Mouse (Mus musculus): ENCODE data around the gene Ccser2. TPM values are rescaled to one million over a fixed set of nuclear protein-coding genes. Genes with fewer than 3 reads are reported as not detected.

Ccser2 gene
- polyA plus RNA-seq, 1 experiment from 2014 or later = 51.2 TPM

- ATAC-seq (ENCODE audit: extremely low read depth, insufficient number of reproducible peaks, low FRiP score, low TSS enrichment) = no peak
- H3K4me1 ChIP-seq = 0 out of 2 replicates have a peak, but pooled peaks cover 4% of the 10 kb centered on the region
- no peak overlapping the region for H3K27ac ChIP-seq (replicated peaks)
- no peak overlapping the region for H3K4me3 ChIP-seq
- 16% methylated on average over 6 of the region's 6 CpGs for WGBS
- no peaks in the 10 kb centered on the region for H3K27me3 ChIP-seq (replicated peaks)
- H3K9me3 ChIP-seq = no peaks in the 10 kb centered on the region
- H3K36me3 ChIP-seq = no peaks in the 10 kb centered on the region
- no peak overlapping the region for H3K9ac ChIP-seq
- H3K4me2 ChIP-seq = no peak overlapping the region
Measured at GRCm38 (mm10) chr14:36866966-36867700, 101.4 kb downstream of the Ccser2 start.

DNA sequence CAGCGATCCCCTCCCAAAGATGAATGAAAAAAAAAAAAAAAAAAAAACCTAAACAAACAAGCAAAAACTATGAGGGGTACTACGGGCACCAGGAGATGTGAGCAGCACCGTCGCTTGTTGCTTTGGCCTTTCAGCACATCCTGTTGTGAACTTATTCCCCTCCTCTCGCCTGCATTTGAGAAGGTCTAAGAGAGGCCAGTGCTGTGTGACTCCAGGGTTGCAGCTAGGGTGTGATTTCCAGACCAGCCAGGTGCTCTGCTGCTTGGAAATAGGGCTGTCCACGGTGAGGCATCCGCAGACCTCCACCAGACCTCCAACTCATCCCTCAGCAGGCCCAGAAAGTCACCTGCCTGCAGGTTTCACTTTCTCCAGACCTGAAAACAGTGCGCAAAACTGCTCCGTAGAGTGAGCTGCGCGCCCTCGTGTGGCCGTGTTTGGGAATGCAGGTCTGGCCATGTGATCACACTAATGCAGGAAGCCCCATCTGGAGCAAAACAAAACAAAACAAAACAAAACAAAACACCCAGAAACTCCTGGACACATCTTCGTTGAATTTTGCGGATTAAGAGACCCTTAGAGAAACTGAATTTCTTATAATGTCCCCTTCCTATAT is 104.6 kb downstream of the Ccser2 start:
- H3K27me3 ChIP-seq (replicated peaks) = no peaks in the 10 kb centered on the region
- H3K4me3 ChIP-seq = peak overlapping the region; percentile 42
- peak overlapping the region; percentile 65 for H3K4me2 ChIP-seq
- no peak for ATAC-seq (ENCODE audit: extremely low read depth, insufficient number of reproducible peaks, low FRiP score, low TSS enrichment)
- WGBS = 19% methylated on average over 15 of the region's 15 CpGs
- 0 out of 2 replicates have a peak, but pooled peaks cover 4% of the 10 kb centered on the region for H3K4me1 ChIP-seq
- no peak overlapping the region for H3K27ac ChIP-seq (replicated peaks)
- no peaks in the 10 kb centered on the region for H3K9me3 ChIP-seq
- peak overlapping the region; percentile 58; the same call in 1 of the 2 replicates for H3K9ac ChIP-seq
- no peaks in the 10 kb centered on the region for H3K36me3 ChIP-seq

DNA sequence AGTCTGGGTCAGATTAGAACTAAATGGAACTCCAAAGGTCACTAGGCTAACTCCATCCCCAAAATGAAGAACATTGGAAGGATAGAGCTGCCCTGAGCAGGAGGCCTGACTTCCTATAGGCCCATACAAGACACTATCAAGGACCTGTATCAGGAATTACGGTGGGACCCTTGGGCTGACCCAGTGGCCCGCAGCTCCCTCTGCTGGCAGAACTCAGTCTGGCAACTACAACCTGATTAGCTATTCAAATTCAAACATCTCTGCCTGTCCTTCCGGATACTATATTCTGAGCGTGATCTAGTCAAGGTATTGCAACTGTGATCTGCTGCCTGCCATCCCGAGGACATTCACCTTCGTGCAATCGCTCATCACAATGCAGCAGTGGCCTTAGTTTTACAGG is 106.2 kb downstream of the Ccser2 start:
- no peaks in the 10 kb centered on the region for H3K36me3 ChIP-seq
- H3K4me2 ChIP-seq = no peak overlapping the region
- no peaks in the 10 kb centered on the region for H3K27me3 ChIP-seq (replicated peaks)
- 21% methylated on average over 7 of the region's 7 CpGs for WGBS
- no peak overlapping the region for H3K9ac ChIP-seq
- H3K9me3 ChIP-seq = no peaks in the 10 kb centered on the region
- H3K4me3 ChIP-seq = no peak overlapping the region
- H3K4me1 ChIP-seq = 0 out of 2 replicates have a peak, but pooled peaks cover 4% of the 10 kb centered on the region
- ATAC-seq (ENCODE audit: extremely low read depth, insufficient number of reproducible peaks, low FRiP score, low TSS enrichment) = no peak
- no peak overlapping the region for H3K27ac ChIP-seq (replicated peaks)

GRCm38 (mm10) chr14:36858932-36859331 is 109.6 kb downstream of the Ccser2 start:
- Histone ChIP-seq H3K27ac (replicated peaks) (no peak overlapping the region), H3K9me3 (no peaks in the 10 kb centered on the region), H3K36me3 (no peaks in the 10 kb centered on the region), H3K4me2 (no peak overlapping the region), H3K4me1 (0 out of 2 replicates have a peak, but pooled peaks cover 3% of the 10 kb centered on the region), H3K27me3 (replicated peaks) (no peaks in the 10 kb centered on the region), H3K9ac (no peak overlapping the region), H3K4me3 (no peak overlapping the region)
- 56% methylated on average over 4 of the region's 4 CpGs for WGBS
- ATAC-seq (ENCODE audit: extremely low read depth, insufficient number of reproducible peaks, low FRiP score, low TSS enrichment) = no peak

GRCm38 (mm10) chr14:36852972-36853371 is 115.6 kb downstream of the Ccser2 start:
- Histone ChIP-seq H3K4me2 (no peak overlapping the region), H3K9ac (no peak overlapping the region), H3K27ac (replicated peaks) (no peak overlapping the region), H3K27me3 (replicated peaks) (no peaks in the 10 kb centered on the region), H3K36me3 (no peaks in the 10 kb centered on the region), H3K4me1 (no peaks in the 10 kb centered on the region), H3K9me3 (no peaks in the 10 kb centered on the region), H3K4me3 (no peak overlapping the region)
- 49% methylated on average over 4 of the region's 4 CpGs for WGBS
- ATAC-seq (ENCODE audit: extremely low read depth, insufficient number of reproducible peaks, low FRiP score, low TSS enrichment) = no peak

DNA sequence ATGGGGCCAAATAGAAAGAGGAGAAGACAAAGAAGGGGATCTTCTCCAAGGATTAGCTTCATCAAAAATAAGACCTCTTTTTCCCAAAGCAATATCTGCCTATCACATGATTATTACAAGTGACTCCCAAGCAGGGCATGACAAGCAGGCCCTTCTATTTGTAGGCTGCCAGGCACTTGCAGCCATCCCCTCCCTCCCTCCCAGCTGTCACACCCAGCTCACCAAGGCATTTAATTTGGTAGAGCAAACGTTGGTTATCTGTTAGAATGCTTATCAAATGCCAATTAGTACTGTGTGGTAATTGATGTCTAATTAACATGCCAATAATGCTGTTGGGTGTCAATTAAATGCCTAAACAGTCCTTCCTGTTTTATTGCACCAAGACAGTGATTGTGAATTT is 119.7 kb downstream of the Ccser2 start:
- H3K9ac ChIP-seq = no peak overlapping the region
- no peak overlapping the region for H3K4me2 ChIP-seq
- H3K4me1 ChIP-seq = no peaks in the 10 kb centered on the region
- H3K36me3 ChIP-seq = no peaks in the 10 kb centered on the region
- H3K27ac ChIP-seq (replicated peaks) = no peak overlapping the region
- 7% methylated on average over 1 of the region's 1 CpGs for WGBS
- ATAC-seq (ENCODE audit: extremely low read depth, insufficient number of reproducible peaks, low FRiP score, low TSS enrichment) = no peak
- no peaks in the 10 kb centered on the region for H3K9me3 ChIP-seq
- no peak overlapping the region for H3K4me3 ChIP-seq
- no peaks in the 10 kb centered on the region for H3K27me3 ChIP-seq (replicated peaks)

Other genes with a start within 250 kb of the Ccser2 start
- gene Rgr, start 80.2 kb upstream of the Ccser2 start, polyA plus RNA-seq (2015; fragmentation: Nextera tagmentation; extraction: Ambion mirVana) = not detected in 2 replicates
- gene Lrit1, start 86.1 kb upstream of the Ccser2 start, polyA plus RNA-seq (2015; fragmentation: Nextera tagmentation; extraction: Ambion mirVana) = not detected in 2 replicates
- not detected in 2 replicates for gene Lrit2, start 99.2 kb upstream of the Ccser2 start, polyA plus RNA-seq (2015; fragmentation: Nextera tagmentation; extraction: Ambion mirVana)
- 0.20 and 0.24 TPM in 2 replicates for gene Cdhr1, start 129.6 kb upstream of the Ccser2 start, polyA plus RNA-seq (2015; fragmentation: Nextera tagmentation; extraction: Ambion mirVana)
- 1.8 and 1.9 TPM in 2 replicates for gene 2610528A11Rik, start 145.2 kb upstream of the Ccser2 start, polyA plus RNA-seq (2015; fragmentation: Nextera tagmentation; extraction: Ambion mirVana)
- 328 and 348 TPM in 2 replicates for gene Ghitm, start 166.5 kb upstream of the Ccser2 start, polyA plus RNA-seq (2015; fragmentation: Nextera tagmentation; extraction: Ambion mirVana)